Mouse (Mus musculus): ENCODE results near the gene Rbm17. TPM values are rescaled to one million over a fixed set of nuclear protein-coding genes. Genes with fewer than 3 reads are reported as not detected.

The Rbm17 gene
- 140 and 146 TPM in 2 replicates for polyA plus RNA-seq (2015; fragmentation: Nextera tagmentation; extraction: Ambion mirVana)

- Histone ChIP-seq H3K4me3 (replicated peaks) (peak within 1 kb of the TSS; percentile 95), H3K9me3 (no peaks in the 10 kb centered on the region), H3K4me2 (replicated peaks) (peak within 1 kb of the TSS; percentile 95), H3K27ac (peak within 1 kb of the TSS; percentile 83), H3K4me1 (replicated peaks) (peaks cover 12% of the 10 kb centered on the region), H3K9ac (replicated peaks) (peak within 1 kb of the TSS; percentile 98), H3K27me3 (no peaks in the 10 kb centered on the region), H3K36me3 (peaks cover 15% of the 10 kb centered on the region)
- no peak for ATAC-seq
- 89% methylated on average over 5 of the region's 5 CpGs for WGBS
Observed at GRCm38 (mm10) chr2:11604053-11604452, at the start of gene Rbm17. Rbm17 (minus strand) TSS chr2:11604153.

- no peak for ATAC-seq
- Histone ChIP-seq H3K36me3 (no peaks in the 10 kb centered on the region), H3K27me3 (no peaks in the 10 kb centered on the region), H3K9me3 (no peaks in the 10 kb centered on the region), H3K4me2 (replicated peaks) (no peak overlapping the region), H3K9ac (replicated peaks) (no peak overlapping the region), H3K4me1 (replicated peaks) (no peaks in the 10 kb centered on the region), H3K4me3 (replicated peaks) (no peak overlapping the region), H3K27ac (no peak overlapping the region)
- 62% methylated on average over 6 of the region's 6 CpGs for WGBS
Observed at GRCm38 (mm10) chr2:11653330-11653729, 49.4 kb upstream of the Rbm17 start.

- no peaks in the 10 kb centered on the region for H3K9me3 ChIP-seq
- no peak overlapping the region for H3K4me2 ChIP-seq (replicated peaks)
- H3K27ac ChIP-seq: no peak overlapping the region
- H3K36me3 ChIP-seq: no peaks in the 10 kb centered on the region
- ATAC-seq: no peak
- no peaks in the 10 kb centered on the region for H3K4me1 ChIP-seq (replicated peaks)
- no peak overlapping the region for H3K9ac ChIP-seq (replicated peaks)
- no peak overlapping the region for H3K4me3 ChIP-seq (replicated peaks)
- 68% methylated on average over 2 of the region's 2 CpGs for WGBS
- no peaks in the 10 kb centered on the region for H3K27me3 ChIP-seq
Observed at GRCm38 (mm10) chr2:11652780-11653179, 48.8 kb upstream of the Rbm17 start.

GRCm38 (mm10) chr2:11652196-11652595 is 48.2 kb upstream of the Rbm17 start:
- Histone ChIP-seq H3K4me1 (replicated peaks) (no peaks in the 10 kb centered on the region), H3K27ac (no peak overlapping the region), H3K27me3 (no peaks in the 10 kb centered on the region), H3K9me3 (no peaks in the 10 kb centered on the region), H3K9ac (replicated peaks) (no peak overlapping the region), H3K4me3 (replicated peaks) (no peak overlapping the region), H3K36me3 (no peaks in the 10 kb centered on the region), H3K4me2 (replicated peaks) (no peak overlapping the region)
- ATAC-seq: no peak
- 81% methylated on average over 3 of the region's 3 CpGs for WGBS

- 61% methylated on average over 3 of the region's 3 CpGs for WGBS
Observed at GRCm38 (mm10) chr2:11651476-11651875, 47.5 kb upstream of the Rbm17 start.

GRCm38 (mm10) chr2:11645297-11645696 is 41.3 kb upstream of the Rbm17 start:
- ATAC-seq: no peak
- no peak overlapping the region for H3K9ac ChIP-seq (replicated peaks)
- no peak overlapping the region for H3K27ac ChIP-seq
- no peaks in the 10 kb centered on the region for H3K27me3 ChIP-seq
- H3K4me2 ChIP-seq (replicated peaks): no peak overlapping the region
- H3K4me1 ChIP-seq (replicated peaks): no peaks in the 10 kb centered on the region
- H3K9me3 ChIP-seq: no peaks in the 10 kb centered on the region
- H3K36me3 ChIP-seq: no peaks in the 10 kb centered on the region
- H3K4me3 ChIP-seq (replicated peaks): no peak overlapping the region
- 92% methylated on average over 2 of the region's 2 CpGs for WGBS

More at GRCm38 (mm10) chr2:11651476-11651875, 47.5 kb upstream of the Rbm17 start:
- no peaks in the 10 kb centered on the region for H3K9me3 ChIP-seq
- no peaks in the 10 kb centered on the region for H3K4me1 ChIP-seq (replicated peaks)
- no peak overlapping the region for H3K4me2 ChIP-seq (replicated peaks)
- no peaks in the 10 kb centered on the region for H3K27me3 ChIP-seq
- H3K9ac ChIP-seq (replicated peaks): no peak overlapping the region
- no peak overlapping the region for H3K4me3 ChIP-seq (replicated peaks)
- H3K36me3 ChIP-seq: no peaks in the 10 kb centered on the region
- H3K27ac ChIP-seq: no peak overlapping the region
- ATAC-seq: no peak

- 81% methylated on average over 1 of the region's 1 CpGs for WGBS
- no peak for ATAC-seq
Observed at GRCm38 (mm10) chr2:11644057-11644456, 40.1 kb upstream of the Rbm17 start.

GRCm38 (mm10) chr2:11642451-11642941 is 38.5 kb upstream of the Rbm17 start, which contains the start of gene Il2ra:
Il2ra (plus strand) TSS chr2:11642807.
- 91% methylated on average over 3 of the region's 3 CpGs for WGBS
- Histone ChIP-seq H3K4me3 (replicated peaks) (no peak within 1 kb of the TSS), H3K9me3 (no peaks in the 10 kb centered on the region), H3K36me3 (no peaks in the 10 kb centered on the region), H3K4me1 (replicated peaks) (no peaks in the 10 kb centered on the region), H3K27ac (no peak within 1 kb of the TSS), H3K4me2 (replicated peaks) (no peak within 1 kb of the TSS), H3K27me3 (no peaks in the 10 kb centered on the region), H3K9ac (replicated peaks) (no peak within 1 kb of the TSS)
- ATAC-seq: no peak

More at GRCm38 (mm10) chr2:11644057-11644456, 40.1 kb upstream of the Rbm17 start:
- H3K27me3 ChIP-seq: no peaks in the 10 kb centered on the region
- no peaks in the 10 kb centered on the region for H3K36me3 ChIP-seq
- no peak overlapping the region for H3K9ac ChIP-seq (replicated peaks)
- no peaks in the 10 kb centered on the region for H3K9me3 ChIP-seq
- no peak overlapping the region for H3K4me2 ChIP-seq (replicated peaks)
- H3K27ac ChIP-seq: no peak overlapping the region
- H3K4me3 ChIP-seq (replicated peaks): no peak overlapping the region
- no peaks in the 10 kb centered on the region for H3K4me1 ChIP-seq (replicated peaks)

GRCm38 (mm10) chr2:11637115-11637514 is 33.2 kb upstream of the Rbm17 start:
- WGBS: 82% methylated on average over 1 of the region's 1 CpGs
- Histone ChIP-seq H3K4me3 (replicated peaks) (no peak overlapping the region), H3K27ac (no peak overlapping the region), H3K27me3 (no peaks in the 10 kb centered on the region), H3K4me1 (replicated peaks) (no peaks in the 10 kb centered on the region), H3K9ac (replicated peaks) (no peak overlapping the region), H3K36me3 (no peaks in the 10 kb centered on the region), H3K9me3 (no peaks in the 10 kb centered on the region), H3K4me2 (replicated peaks) (no peak overlapping the region)
- ATAC-seq: no peak

GRCm38 (mm10) chr2:11636138-11636480 is 32.2 kb upstream of the Rbm17 start:
- Histone ChIP-seq H3K4me1 (replicated peaks) (no peaks in the 10 kb centered on the region), H3K27me3 (no peaks in the 10 kb centered on the region), H3K9me3 (no peaks in the 10 kb centered on the region), H3K4me2 (replicated peaks) (no peak overlapping the region), H3K27ac (no peak overlapping the region), H3K4me3 (replicated peaks) (no peak overlapping the region), H3K36me3 (no peaks in the 10 kb centered on the region), H3K9ac (replicated peaks) (no peak overlapping the region)
- WGBS: 81% methylated on average over 3 of the region's 3 CpGs
- no peak for ATAC-seq

- WGBS: 96% methylated on average over 5 of the region's 5 CpGs
- Histone ChIP-seq H3K9me3 (no peaks in the 10 kb centered on the region), H3K4me3 (replicated peaks) (no peak overlapping the region), H3K4me1 (replicated peaks) (no peaks in the 10 kb centered on the region), H3K4me2 (replicated peaks) (no peak overlapping the region), H3K9ac (replicated peaks) (no peak overlapping the region), H3K36me3 (no peaks in the 10 kb centered on the region), H3K27ac (no peak overlapping the region), H3K27me3 (no peaks in the 10 kb centered on the region)
- ATAC-seq: no peak
Observed at GRCm38 (mm10) chr2:11635471-11636137, 31.7 kb upstream of the Rbm17 start.

GRCm38 (mm10) chr2:11635035-11635434 is 31.1 kb upstream of the Rbm17 start:
- 87% methylated on average over 6 of the region's 6 CpGs for WGBS
- no peaks in the 10 kb centered on the region for H3K9me3 ChIP-seq
- H3K36me3 ChIP-seq: no peaks in the 10 kb centered on the region
- no peaks in the 10 kb centered on the region for H3K4me1 ChIP-seq (replicated peaks)
- no peak for ATAC-seq
- no peak overlapping the region for H3K4me3 ChIP-seq (replicated peaks)
- no peaks in the 10 kb centered on the region for H3K27me3 ChIP-seq
- H3K27ac ChIP-seq: no peak overlapping the region
- H3K9ac ChIP-seq (replicated peaks): no peak overlapping the region
- no peak overlapping the region for H3K4me2 ChIP-seq (replicated peaks)

- no peak for ATAC-seq
- Histone ChIP-seq H3K9me3 (no peaks in the 10 kb centered on the region), H3K4me3 (replicated peaks) (no peak within 1 kb of the TSS), H3K27ac (no peak within 1 kb of the TSS), H3K27me3 (no peaks in the 10 kb centered on the region), H3K36me3 (no peaks in the 10 kb centered on the region), H3K4me2 (replicated peaks) (no peak within 1 kb of the TSS), H3K4me1 (replicated peaks) (no peaks in the 10 kb centered on the region), H3K9ac (replicated peaks) (no peak within 1 kb of the TSS)
- 93% methylated on average over 5 of the region's 5 CpGs for WGBS
Observed at GRCm38 (mm10) chr2:11625890-11626289, 21.9 kb upstream of the Rbm17 start, which contains the start of gene Gm17490. Gm17490 (minus strand) TSS chr2:11626264.

Measured in midbrain, embryonic 13.5 days (tissue).